Mouse (Mus musculus) brain, embryonic 18.5 days (tissue): ENCODE measurements around the gene Plau.

Experiments
- DNase-seq: peaks from one replicate; pipeline ENCODE4 v3.0.0-alpha.2; 2012; ENCODE audit warnings: low read depth, low spot score

The Plau gene

DNA sequence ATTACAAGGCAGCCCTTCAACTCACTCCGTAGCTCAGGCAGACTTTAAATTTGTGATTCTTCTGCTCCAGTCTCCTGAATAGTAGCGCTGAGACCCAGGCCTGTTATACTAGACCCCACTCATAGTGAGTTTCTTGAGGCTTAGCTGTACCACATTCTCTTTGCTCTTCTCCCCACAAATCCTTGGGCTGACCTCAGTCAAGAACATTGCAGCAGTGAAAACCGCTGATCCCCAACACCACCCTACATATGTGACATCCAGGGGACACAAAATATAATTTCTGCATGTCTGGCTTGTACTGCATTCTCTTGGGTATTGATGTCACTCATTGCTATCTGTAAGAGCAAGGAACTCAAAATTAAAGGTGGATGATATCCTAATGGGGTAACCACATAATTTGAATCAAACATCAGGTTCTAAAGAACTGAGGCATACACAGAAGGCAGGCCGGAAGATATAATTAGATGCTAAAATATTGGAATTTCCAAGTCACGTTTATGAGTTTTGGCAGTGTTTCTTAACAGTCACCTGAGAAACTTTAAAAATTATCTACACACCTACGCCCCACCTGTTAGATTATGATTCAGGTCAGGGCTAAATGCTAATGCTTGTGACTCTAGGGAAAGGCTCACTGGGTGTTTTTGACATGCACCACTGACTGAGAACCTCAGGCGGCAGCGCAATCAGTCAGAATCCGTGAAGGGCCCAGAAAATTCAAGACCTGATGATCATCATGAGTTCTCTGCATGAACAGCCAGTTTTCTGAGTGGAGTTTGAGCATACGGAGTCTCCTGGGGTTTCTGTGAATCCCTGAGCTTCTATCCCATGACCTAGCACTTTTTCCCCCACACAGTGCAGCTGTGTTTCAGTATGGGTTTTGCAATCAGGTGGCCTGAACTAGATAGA is 8.5 kb downstream of the Plau start:
- no peak for DNase-seq

- DNase-seq = no peak
Measured at GRCm38 (mm10) chr14:20845577-20846088, 9.2 kb downstream of the Plau start.

DNA sequence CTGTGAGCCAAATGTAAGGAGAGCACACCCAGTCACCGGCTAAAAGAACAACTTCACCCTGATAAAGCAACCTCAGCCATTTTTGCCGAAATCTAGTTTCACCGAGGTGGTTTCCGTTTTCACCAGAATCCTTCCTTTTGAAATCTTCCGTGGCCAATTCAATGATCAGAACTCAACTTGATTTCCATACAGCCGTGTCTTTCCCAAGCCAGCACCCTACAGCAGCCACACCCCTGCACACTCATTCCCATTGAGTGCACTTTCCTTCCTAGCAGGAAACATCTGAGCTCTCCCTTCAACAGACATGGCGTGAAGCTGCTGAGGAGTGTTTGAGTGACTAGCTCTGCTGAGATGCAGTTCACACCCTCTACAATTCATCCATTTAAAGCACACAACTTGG is 9.8 kb downstream of the Plau start:
- no peak for DNase-seq

DNA sequence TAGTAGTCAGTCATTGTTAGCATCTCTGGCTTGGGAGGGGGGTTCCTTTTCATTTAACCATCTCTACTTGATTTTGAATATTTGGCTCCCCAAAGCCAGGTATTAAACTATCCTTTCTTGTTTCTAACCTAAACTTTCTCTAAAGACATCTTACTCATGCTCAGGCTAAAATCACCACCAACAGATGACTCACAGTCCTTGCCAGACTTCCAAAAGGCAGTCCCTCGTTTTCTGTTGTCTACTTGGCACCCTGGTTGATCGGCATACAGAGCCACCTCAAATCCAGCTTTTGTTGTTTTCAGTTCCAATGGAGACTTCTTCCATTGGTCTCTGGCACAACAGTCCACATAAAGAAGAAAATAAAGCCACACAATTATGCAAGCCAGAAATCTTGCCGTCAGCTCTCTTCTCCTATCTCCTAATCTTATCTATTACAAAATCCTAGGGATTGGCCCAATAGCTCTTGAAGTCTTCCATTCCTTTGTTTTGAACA is 11.2 kb downstream of the Plau start:
- DNase-seq = no peak

DNA sequence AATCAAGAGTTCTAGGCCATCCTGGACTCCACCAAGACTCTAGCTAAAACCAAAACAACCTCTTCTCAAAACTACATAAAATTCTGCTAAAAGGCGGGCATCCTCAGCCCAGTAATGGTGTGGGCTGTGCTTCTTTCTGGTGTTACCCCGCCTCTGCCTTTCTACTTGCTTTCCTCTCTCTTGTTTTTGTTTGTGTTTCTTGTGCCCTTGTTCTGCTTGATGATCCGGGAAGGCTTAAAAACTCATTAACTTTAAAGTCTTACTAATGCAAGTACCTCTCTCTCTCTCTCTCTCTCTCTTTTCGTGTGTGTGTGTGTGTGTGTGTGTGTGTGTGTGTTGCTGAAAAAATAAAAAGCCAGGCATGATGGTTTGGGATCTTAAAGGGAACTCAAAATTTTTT is 13.3 kb downstream of the Plau start:
- no peak for DNase-seq

- DNase-seq = no peak
Measured at GRCm38 (mm10) chr14:20850498-20850897, 14.0 kb downstream of the Plau start.

GRCm38 (mm10) chr14:20851776-20852175 is 15.3 kb downstream of the Plau start:
- DNase-seq = no peak

- DNase-seq = no peak
Measured at GRCm38 (mm10) chr14:20861152-20861551, 24.7 kb downstream of the Plau start.

- DNase-seq = no peak
Measured at GRCm38 (mm10) chr14:20861559-20861958, 25.1 kb downstream of the Plau start.

DNA sequence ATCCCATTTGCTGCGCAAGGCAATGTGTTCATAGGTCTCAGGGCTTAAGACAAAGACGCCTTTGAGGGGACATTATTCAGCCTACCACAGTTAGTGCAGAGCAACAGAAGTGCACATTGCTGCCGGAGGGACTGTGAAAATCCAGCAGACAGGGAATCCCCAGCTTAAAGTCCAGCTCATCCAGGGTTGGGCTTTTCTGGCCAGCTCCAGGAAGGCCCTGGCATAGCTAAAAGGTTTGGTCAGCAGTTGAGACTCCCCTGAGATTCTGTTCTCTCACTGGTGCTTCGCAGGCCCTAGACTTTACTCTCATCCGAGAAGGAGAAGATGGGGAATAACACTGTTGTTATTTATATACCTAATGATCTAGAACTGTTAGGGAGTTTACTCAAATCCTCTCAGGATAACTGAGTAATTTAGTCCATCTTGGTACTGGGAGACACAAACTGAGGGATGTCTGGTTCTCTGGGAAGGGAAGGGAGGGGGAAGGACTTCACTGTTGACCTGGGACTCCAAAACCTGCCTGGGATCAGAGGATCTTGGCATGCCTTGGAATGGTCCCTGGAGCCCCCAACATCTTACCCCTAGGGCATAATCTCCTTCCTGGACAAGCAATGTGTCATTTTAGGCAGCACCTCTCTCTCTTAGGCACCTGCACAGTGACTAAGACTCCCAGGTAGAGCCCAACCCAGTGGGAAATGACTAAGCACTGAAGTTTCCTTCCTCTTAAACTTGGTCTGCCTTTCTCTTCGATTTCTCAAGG is 27.0 kb downstream of the Plau start:
- no peak for DNase-seq

DNA sequence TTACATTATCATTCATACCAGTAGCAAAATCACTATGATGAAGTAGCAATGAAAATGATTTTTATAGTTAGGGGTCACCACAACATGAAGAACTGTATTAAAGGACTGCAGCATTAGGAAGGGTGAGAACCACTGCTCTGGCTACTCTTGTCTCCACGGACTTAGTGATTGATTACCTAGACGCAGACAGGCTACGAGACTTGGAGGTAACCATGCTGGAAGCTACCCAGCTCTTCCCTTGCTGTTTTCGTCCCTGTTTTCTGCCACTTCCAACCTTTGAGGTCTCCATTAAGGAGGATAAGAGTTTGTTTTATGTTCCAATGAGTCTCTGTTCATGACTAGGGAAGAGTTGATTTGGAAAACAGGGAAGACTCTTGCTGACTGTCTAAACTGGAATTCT is 27.7 kb downstream of the Plau start:
- DNase-seq = no peak

GRCm38 (mm10) chr14:20865604-20866003 is 29.1 kb downstream of the Plau start:
- DNase-seq = no peak

GRCm38 (mm10) chr14:20866365-20866764 is 29.9 kb downstream of the Plau start:
- DNase-seq = no peak

- no peak for DNase-seq
Measured at GRCm38 (mm10) chr14:20870110-20870509, 33.6 kb downstream of the Plau start.

DNA sequence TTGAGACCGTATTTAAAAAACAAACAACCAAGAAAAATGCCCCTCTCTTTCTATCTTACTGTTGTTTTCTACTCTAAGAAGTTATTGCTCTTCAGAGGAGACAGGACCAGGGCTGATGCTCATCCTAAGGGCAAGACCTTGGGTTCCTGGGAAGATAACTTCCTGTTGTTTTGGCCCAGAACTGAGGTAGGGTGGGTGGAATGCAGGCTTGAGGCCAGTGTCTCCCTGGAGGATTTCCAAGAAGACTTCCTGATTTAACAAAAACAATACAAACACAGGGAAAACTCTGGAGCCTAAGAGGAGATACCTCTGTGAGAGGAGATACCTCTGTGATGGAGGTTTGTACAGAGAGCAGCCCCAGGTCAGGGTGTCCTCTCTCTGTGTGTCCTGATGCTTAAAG is 35.0 kb downstream of the Plau start:
- DNase-seq = no peak

DNA sequence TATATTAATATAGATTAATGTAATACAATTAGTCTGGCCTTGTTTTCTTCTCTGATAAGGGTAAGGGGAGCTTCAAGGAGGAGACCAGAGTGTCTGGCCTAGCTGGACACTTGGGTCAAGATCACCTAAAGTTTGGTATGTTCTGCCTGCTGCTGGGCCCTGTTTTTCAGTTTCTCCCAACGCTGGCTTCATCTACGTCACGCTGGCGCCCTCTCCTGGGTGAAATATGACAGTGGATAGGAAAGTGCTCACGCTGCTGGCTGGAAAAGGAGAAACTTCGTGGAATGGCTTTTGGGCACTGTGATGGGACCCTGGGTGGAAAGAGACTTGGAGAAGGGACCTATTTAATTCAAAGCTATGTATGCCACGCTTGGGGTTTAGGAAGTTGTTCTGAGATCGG is 36.8 kb downstream of the Plau start:
- peak; percentile 46 for DNase-seq

DNA sequence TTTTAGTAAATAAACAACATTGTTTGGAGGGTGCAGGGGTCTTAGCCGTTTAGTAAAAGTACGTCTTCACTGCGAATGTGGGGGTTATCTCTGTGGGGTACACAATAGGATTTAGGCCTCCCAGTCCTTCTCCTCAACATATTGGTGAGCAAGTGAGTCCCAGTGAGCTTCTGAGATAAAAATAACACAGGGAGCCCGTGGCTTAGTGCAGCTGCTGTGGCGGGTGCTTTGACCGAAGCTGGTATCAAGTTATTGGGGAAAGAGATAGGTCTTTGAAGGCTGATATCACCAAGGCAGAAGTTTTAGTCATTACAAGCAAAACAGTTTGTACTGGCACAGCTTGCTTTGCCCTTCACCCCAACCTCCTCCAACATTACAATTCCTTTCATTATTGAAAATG is 37.5 kb downstream of the Plau start:
- no peak for DNase-seq

- DNase-seq = no peak
Measured at GRCm38 (mm10) chr14:20884691-20885090, 48.2 kb downstream of the Plau start.

DNA sequence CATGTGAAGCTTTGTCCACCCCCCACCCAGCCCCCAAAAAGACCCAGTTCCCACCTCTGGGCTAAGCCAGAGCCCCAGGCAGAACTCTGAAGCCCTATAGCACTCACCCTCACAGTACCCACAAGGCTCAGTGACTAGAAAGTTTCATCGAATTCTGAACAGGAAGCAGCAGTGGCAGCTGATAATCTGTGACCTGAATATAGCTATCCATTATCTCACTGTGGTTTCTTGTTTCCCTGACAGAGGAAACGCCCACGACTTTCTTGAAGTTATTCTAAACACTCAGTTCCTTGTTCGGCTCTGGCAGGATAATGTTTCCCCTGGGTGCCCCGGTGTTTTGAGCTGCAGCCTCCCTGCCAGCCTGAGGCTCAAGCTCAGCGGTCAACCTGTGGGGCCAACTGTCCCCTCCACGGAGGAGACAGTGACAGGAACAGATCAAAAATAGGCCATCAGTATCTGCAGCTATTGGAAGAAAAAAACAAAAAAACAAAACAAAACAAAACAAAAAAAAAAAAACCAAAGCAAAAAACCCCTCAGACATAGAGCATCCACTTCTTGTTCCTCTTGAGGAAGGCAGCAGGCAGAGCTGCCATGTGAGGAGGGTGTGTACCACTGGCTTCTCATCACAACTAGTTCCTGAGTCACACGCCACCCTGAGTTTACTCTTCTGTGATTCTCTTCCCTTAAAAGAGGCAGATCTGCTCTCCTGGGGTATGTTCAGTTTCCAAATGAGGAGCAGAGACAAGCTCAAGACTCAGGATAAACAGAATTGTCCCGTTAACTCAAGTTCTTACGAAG is 48.8 kb downstream of the Plau start:
- DNase-seq = no peak

DNA sequence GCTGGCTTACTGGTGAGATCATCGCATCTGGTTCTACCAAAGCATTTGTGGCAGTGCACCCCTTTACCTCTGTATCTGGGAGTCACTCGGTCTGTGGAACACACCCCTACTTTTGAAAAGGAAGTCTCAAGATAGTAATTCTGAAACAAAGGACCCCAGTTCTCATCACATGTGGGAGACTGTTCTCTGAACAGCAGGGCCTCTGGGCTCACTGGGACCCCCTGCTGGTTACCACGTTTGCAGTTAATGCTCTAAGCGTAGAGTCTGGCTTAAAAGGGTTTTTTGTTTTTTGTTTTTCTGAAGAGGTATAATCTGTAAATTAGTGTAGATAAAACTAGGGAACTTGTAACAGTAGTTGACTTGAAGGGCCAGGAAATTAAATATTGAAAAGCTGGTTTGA is 49.8 kb downstream of the Plau start:
- DNase-seq = no peak

GRCm38 (mm10) chr14:20887541-20888085 is 51.2 kb downstream of the Plau start:
- no peak for DNase-seq
